Mouse (Mus musculus) neural tube, embryonic 15.5 days (tissue): ENCODE data around the gene Zmiz1. TPM values are rescaled to one million over a fixed set of nuclear protein-coding genes. Genes with fewer than 3 reads are reported as not detected.

Source experiments
- ATAC-seq: fragments of 200-750 bp; cut with Nextera tagmentation; 2 replicates; pipeline ENCODE4 v1.8.0; 2017; ENCODE audit warnings: mild to moderate bottlenecking, moderate TSS enrichment, moderate library complexity; ENCODE audit not compliant: low FRiP score
- H3K27ac ChIP-seq: fragments of 300-500 bp; sonication (generic); replicated peaks from 2 replicates; pipeline ENCODE4 v1.5.1; 2015; ENCODE audit warnings: mild to moderate bottlenecking, inconsistent platforms
- H3K27me3 ChIP-seq: fragments of 300-500 bp; sonication (generic); replicated peaks from 2 replicates; pipeline ENCODE4 v1.6.1; 2015; ENCODE audit warnings: inconsistent platforms
- H3K36me3 ChIP-seq: fragments of 300-500 bp; sonication (generic); 2 replicates; pipeline ENCODE4 v1.6.1; 2015; ENCODE audit warnings: inconsistent platforms
- H3K4me1 ChIP-seq: fragments of 300-500 bp; sonication (generic); 2 replicates; pipeline ENCODE4 v1.6.1; 2015; ENCODE audit warnings: inconsistent platforms
- H3K4me2 ChIP-seq: fragments of 300-500 bp; sonication (generic); 2 replicates; pipeline ENCODE4 v1.6.1; 2015; ENCODE audit warnings: inconsistent platforms, mild to moderate bottlenecking, moderate library complexity
- H3K4me3 ChIP-seq: fragments of 300-500 bp; sonication (generic); replicated peaks from 2 replicates; pipeline ENCODE4 v1.5.1; 2015; ENCODE audit warnings: mild to moderate bottlenecking, inconsistent platforms
- H3K9ac ChIP-seq: fragments of 300-500 bp; sonication (generic); replicated peaks from 2 replicates; pipeline ENCODE4 v1.6.1; 2015; ENCODE audit warnings: mild to moderate bottlenecking, inconsistent platforms
- H3K9me3 ChIP-seq: fragments of 300-500 bp; sonication (generic); replicated peaks from 2 replicates; pipeline ENCODE4 v1.6.1; 2016; ENCODE audit warnings: inconsistent platforms
- WGBS: fragments of 180-500 bp; shearing (Covaris S2); methylation state at CpG from one replicate; pipeline ENCODE4 v1.1.7; 2015; ENCODE audit warnings: mixed read lengths; 5-methylcytosine and 5-hydroxymethylcytosine counted together
- polyA plus RNA-seq: library from polyadenylated mRNA; unstranded; fragments of >200 nt; fragmentation: Nextera tagmentation; extraction: Ambion mirVana; gene quantifications from 2 replicates; pipeline ENCODE4 v1.2.1, GENCODE M21; 2015

Zmiz1 gene
- polyA plus RNA-seq, 1 experiment from 2014 or later = 54.7 TPM

DNA sequence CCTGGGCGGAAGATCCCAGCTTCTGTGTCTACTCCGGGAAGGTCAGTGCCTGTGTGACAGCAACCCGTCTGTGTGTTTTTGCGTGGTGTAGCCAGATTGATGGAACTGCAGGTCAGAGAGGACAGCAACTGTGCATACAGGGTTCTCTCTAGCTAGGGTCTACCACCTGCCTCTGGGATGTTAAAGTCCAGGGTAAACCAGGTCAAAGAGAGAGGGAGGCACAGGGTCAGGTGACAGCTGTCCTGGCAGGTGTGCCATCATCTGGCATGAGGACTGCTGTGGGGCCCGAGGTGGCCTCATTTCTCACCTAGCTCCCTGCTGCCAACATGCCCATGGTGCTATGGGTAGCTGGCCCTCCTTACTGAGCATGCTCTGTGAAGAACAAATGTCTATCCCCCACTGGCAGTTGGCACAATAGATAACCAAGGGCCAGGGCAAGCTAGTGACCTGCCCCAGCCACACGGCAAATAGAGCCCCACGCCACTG, 28.5 kb downstream of the Zmiz1 start:
- 75% methylated on average over 7 of the region's 7 CpGs for WGBS
- peak overlapping the region; percentile 51; the same call in 1 of the 2 replicates for H3K27ac ChIP-seq
- H3K4me1 ChIP-seq = peaks cover 96% of the 10 kb centered on the region
- no peak overlapping the region for H3K4me3 ChIP-seq
- H3K9ac ChIP-seq = no peak overlapping the region
- H3K9me3 ChIP-seq = no peaks in the 10 kb centered on the region
- no peaks in the 10 kb centered on the region for H3K36me3 ChIP-seq
- no peak overlapping the region for H3K4me2 ChIP-seq
- no peaks in the 10 kb centered on the region for H3K27me3 ChIP-seq
- ATAC-seq = no peak

GRCm38 (mm10) chr14:25488097-25488613, 29.2 kb downstream of the Zmiz1 start:
- Histone ChIP-seq H3K4me1 (peaks cover 96% of the 10 kb centered on the region), H3K9me3 (no peaks in the 10 kb centered on the region), H3K27ac (peak overlapping the region; percentile 51; the same call in 1 of the 2 replicates), H3K4me3 (no peak overlapping the region), H3K36me3 (no peaks in the 10 kb centered on the region), H3K27me3 (no peaks in the 10 kb centered on the region), H3K9ac (no peak overlapping the region), H3K4me2 (no peak overlapping the region)
- ATAC-seq = no peak
- WGBS = 76% methylated on average over 6 of the region's 6 CpGs

DNA sequence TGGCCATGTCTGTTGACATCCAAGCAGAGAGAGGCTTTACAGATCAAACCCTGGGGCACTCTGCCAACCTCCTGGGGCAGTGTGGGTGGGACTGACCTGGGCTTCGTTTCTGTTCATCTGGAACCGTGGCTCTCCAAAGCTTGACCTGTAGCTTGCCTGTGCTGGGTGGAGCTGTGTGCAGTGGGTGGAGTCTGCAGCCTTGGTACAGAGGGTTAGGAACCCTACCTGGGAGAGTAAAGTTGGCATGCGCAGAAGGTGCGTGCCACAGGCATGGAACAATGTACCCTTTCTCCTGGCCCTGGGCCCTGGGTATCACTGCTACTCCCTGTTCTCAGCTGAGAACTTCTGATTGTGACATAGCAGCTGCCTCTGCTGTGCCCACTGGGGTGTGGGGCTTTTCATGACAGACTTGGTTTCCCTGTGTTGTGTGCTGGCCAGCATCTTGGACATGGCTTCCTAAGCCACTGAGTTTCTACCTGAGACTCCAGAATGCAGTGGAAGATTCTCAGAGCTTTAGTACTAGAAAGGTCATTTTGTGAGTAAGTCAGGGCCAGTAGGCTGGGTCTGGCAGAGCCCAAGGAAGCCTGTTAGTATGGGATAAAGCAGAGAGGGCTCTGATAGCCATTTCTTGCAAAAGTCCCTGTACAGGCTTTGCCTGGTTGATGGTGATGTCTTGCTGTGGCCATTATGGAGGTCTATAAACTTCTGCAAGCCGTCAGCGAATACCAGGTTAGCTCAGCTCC, 30.5 kb downstream of the Zmiz1 start:
- ATAC-seq = no peak
- no peak overlapping the region for H3K9ac ChIP-seq
- peaks cover 96% of the 10 kb centered on the region for H3K4me1 ChIP-seq
- H3K9me3 ChIP-seq = no peaks in the 10 kb centered on the region
- H3K36me3 ChIP-seq = no peaks in the 10 kb centered on the region
- 0 out of 2 replicates have a peak overlapping the region, but pooled peaks have one; percentile 37 for H3K27ac ChIP-seq
- H3K4me3 ChIP-seq = no peak overlapping the region
- H3K27me3 ChIP-seq = no peaks in the 10 kb centered on the region
- no peak overlapping the region for H3K4me2 ChIP-seq
- WGBS = 64% methylated on average over 6 of the region's 6 CpGs

GRCm38 (mm10) chr14:25491961-25492360, 33.0 kb downstream of the Zmiz1 start:
- H3K36me3 ChIP-seq = no peaks in the 10 kb centered on the region
- no peak overlapping the region for H3K9ac ChIP-seq
- H3K27ac ChIP-seq = 0 out of 2 replicates have a peak overlapping the region, but pooled peaks have one; percentile 13
- H3K4me3 ChIP-seq = no peak overlapping the region
- H3K9me3 ChIP-seq = no peaks in the 10 kb centered on the region
- WGBS = 66% methylated on average over 5 of the region's 5 CpGs
- no peak for ATAC-seq
- peaks cover 96% of the 10 kb centered on the region for H3K4me1 ChIP-seq
- no peaks in the 10 kb centered on the region for H3K27me3 ChIP-seq
- H3K4me2 ChIP-seq = no peak overlapping the region

DNA sequence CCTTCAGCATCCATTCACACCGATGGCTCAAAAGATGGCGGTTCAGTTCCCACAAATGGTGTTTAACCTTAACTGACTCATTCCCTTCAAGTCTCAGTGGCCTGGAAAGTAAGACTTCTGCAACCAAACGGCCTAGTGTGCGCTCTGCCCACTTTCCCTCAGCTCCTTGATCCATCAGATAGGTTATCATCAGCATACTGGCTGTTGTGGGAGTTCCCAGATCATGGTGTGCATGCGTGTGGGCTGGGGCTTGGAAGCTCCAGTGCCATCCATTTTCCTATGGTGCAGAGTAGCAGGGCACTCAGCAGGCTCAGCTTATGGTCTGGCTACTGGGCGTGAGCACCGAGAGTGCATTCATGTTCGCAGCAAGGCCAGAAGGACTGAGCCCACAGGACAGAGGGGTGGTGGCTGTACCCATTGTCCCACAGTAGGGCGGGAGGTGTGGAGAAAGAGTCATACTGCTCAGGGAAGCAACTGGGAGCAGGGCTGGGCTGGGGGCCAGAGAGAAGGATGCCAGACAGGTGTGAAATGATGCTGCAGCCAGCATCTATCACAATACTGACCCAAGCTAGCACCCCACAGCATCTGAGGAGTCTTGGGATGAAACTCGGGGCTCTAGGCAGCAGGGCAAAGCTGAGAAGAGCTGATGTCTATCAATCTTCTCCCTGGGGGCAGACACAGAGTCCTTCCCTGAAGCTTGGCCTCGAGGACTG, 33.7 kb downstream of the Zmiz1 start:
- Histone ChIP-seq H3K4me1 (peaks cover 96% of the 10 kb centered on the region), H3K4me3 (no peak overlapping the region), H3K4me2 (peak overlapping the region; percentile 26), H3K9ac (peak overlapping the region; percentile 23; the same call in 1 of the 2 replicates), H3K36me3 (no peaks in the 10 kb centered on the region), H3K27me3 (no peaks in the 10 kb centered on the region), H3K9me3 (no peaks in the 10 kb centered on the region), H3K27ac (peak overlapping the region; percentile 72)
- ATAC-seq = no peak
- 66% methylated on average over 11 of the region's 11 CpGs for WGBS

DNA sequence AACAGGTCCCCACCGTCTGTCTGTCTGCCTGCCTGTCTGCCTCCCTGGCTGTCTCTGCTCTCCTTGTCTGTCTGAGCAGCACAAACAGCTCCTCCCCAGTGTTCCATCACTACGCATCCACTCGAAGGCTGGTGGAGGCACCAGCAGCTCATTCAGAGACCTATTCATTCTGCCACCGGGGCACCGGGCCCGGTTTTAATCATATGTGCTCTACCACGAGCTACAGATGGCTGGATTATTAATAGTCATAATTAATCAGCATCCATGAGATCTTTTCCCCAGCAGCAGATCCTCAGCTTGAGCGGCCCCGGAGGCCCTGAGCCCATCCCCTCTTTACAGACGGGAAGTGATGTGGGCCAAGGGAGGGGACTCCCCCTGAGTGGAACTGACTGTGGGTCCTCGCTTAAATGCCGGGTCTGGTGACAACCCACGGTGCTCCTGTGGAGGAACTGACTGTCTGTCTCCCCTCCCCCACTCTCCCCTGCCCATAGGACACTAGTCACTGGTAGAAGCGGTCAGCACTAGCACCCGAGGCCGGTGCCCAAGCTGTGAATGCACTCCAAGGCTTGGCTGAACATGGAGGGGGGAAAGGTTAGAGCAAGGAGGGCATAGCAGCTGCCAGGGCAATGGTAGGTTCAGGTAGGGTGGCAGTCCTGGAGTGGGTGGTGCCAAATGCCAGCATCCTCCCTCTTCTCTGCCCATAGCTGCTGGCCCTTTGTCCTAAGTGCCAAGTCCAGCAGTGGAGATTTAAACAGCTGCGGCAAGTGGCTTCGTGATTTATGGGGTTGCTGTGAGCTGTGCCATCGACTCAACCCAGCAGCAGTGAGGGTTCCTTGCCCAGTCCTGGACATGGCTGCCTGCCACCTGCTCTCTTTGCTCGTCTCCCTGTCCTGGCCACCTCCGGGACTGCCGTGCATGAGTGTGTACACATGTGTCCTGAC, 34.6 kb downstream of the Zmiz1 start:
- Histone ChIP-seq H3K27me3 (no peaks in the 10 kb centered on the region), H3K4me1 (peaks cover 96% of the 10 kb centered on the region), H3K27ac (peak overlapping the region; percentile 72), H3K4me3 (no peak overlapping the region), H3K4me2 (peak overlapping the region; percentile 26), H3K9ac (peak overlapping the region; percentile 23; the same call in 1 of the 2 replicates), H3K36me3 (no peaks in the 10 kb centered on the region), H3K9me3 (no peaks in the 10 kb centered on the region)
- 22% methylated on average over 22 of the region's 22 CpGs for WGBS
- ATAC-seq = peak; percentile 32; the same call in 1 of the 2 replicates

- Histone ChIP-seq H3K9me3 (no peaks in the 10 kb centered on the region), H3K4me2 (no peak overlapping the region), H3K27me3 (no peaks in the 10 kb centered on the region), H3K4me3 (no peak overlapping the region), H3K4me1 (peaks cover 96% of the 10 kb centered on the region), H3K9ac (no peak overlapping the region), H3K27ac (0 out of 2 replicates have a peak overlapping the region, but pooled peaks have one; percentile 72), H3K36me3 (no peaks in the 10 kb centered on the region)
- WGBS = 72% methylated on average over 3 of the region's 3 CpGs
- ATAC-seq = no peak
These were observed 35.8 kb downstream of the Zmiz1 start for GRCm38 (mm10) chr14:25494778-25495177.

GRCm38 (mm10) chr14:25496116-25496515, 37.1 kb downstream of the Zmiz1 start:
- Histone ChIP-seq H3K4me3 (no peak overlapping the region), H3K9ac (no peak overlapping the region), H3K4me2 (no peak overlapping the region), H3K36me3 (no peaks in the 10 kb centered on the region), H3K4me1 (peaks cover 100% of the 10 kb centered on the region), H3K27ac (peak overlapping the region; percentile 24; the same call in 1 of the 2 replicates), H3K9me3 (no peaks in the 10 kb centered on the region), H3K27me3 (no peaks in the 10 kb centered on the region)
- no peak for ATAC-seq
- WGBS = 53% methylated on average over 2 of the region's 2 CpGs

- Histone ChIP-seq H3K4me2 (no peak overlapping the region), H3K4me3 (no peak overlapping the region), H3K27me3 (no peaks in the 10 kb centered on the region), H3K27ac (peak overlapping the region; percentile 83), H3K4me1 (peaks cover 100% of the 10 kb centered on the region), H3K9ac (no peak overlapping the region), H3K9me3 (no peaks in the 10 kb centered on the region), H3K36me3 (no peaks in the 10 kb centered on the region)
- no peak for ATAC-seq
- WGBS = 68% methylated on average over 3 of the region's 3 CpGs
These were observed 38.0 kb downstream of the Zmiz1 start for GRCm38 (mm10) chr14:25496989-25497388.

DNA sequence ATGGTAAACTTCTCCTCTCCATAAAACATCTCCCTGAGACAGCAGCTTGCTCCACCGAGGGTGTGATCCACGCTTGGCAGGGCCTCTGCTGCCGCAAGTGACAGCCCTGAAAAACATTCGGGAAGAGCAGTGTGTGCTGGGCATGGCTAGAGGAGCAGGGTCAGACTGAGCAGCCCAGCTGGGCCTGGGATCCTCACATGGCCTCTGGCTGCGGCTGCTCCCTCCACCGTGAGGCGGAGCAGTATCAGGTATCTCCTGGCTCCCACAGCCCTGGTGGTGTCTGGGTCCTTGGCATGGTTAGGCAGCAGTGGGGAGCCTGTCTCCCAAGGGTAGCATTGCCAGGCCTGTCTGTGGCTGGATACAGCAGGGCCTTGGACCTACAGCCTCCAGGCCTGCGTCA, 38.6 kb downstream of the Zmiz1 start:
- peak overlapping the region; percentile 36 for H3K9ac ChIP-seq
- no peaks in the 10 kb centered on the region for H3K9me3 ChIP-seq
- no peaks in the 10 kb centered on the region for H3K36me3 ChIP-seq
- peak overlapping the region; percentile 83 for H3K27ac ChIP-seq
- H3K27me3 ChIP-seq = no peaks in the 10 kb centered on the region
- H3K4me2 ChIP-seq = peak overlapping the region; percentile 21; the same call in 1 of the 2 replicates
- no peak overlapping the region for H3K4me3 ChIP-seq
- WGBS = 18% methylated on average over 8 of the region's 8 CpGs
- peaks cover 97% of the 10 kb centered on the region for H3K4me1 ChIP-seq
- ATAC-seq = peak; percentile 20

DNA sequence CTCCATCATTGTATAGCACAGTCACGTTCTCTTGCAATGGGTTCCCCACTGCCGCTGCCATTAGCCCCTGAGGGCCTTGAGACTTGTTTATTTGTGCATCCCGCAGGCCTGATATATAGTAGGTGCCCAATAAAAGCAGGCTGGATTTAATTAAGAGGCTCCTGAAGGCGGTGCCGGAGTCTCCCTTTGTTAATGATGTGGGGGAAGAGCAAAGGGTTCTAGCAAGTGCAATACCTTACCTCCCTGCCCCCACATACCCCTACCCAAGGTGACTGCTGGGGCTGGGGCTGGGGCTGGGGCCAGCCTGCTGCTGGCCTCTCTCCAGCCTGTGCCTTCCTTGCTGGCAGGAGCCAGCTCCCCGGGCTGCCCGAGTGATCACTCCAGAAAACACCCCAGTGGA, 39.4 kb downstream of the Zmiz1 start:
- ATAC-seq = peak; percentile 24; the same call in 1 of the 2 replicates
- Histone ChIP-seq H3K4me1 (peaks cover 89% of the 10 kb centered on the region), H3K9ac (no peak overlapping the region), H3K4me3 (no peak overlapping the region), H3K36me3 (no peaks in the 10 kb centered on the region), H3K27me3 (no peaks in the 10 kb centered on the region), H3K27ac (peak overlapping the region; percentile 83), H3K9me3 (no peaks in the 10 kb centered on the region), H3K4me2 (peak overlapping the region; percentile 21)
- 12% methylated on average over 7 of the region's 7 CpGs for WGBS
